Mouse (Mus musculus) hindbrain, embryonic 13.5 days (tissue): ENCODE measurements around the gene Snx27. TPM values are rescaled to one million over a fixed set of nuclear protein-coding genes. Genes with fewer than 3 reads are reported as not detected.
A peak's percentile ranks its signal among the peaks of the same experiment; 100 is the strongest.

Experiments
- ATAC-seq: fragments of 200-750 bp; cut with Nextera tagmentation; 2 replicates; pipeline ENCODE4 v1.8.0; 2017; ENCODE audit warnings: moderate TSS enrichment; ENCODE audit not compliant: low FRiP score
- H3K27ac ChIP-seq: fragments of 300-500 bp; sonication (generic); 2 replicates; pipeline ENCODE4 v1.5.1; 2015; ENCODE audit warnings: inconsistent platforms, mild to moderate bottlenecking, moderate library complexity
- H3K27me3 ChIP-seq: fragments of 300-500 bp; sonication (generic); 2 replicates; pipeline ENCODE4 v1.6.1; 2015; ENCODE audit warnings: mild to moderate bottlenecking, inconsistent platforms
- H3K36me3 ChIP-seq: fragments of 300-500 bp; sonication (generic); 2 replicates; pipeline ENCODE4 v1.6.1; 2015; ENCODE audit warnings: mild to moderate bottlenecking, inconsistent platforms
- H3K4me1 ChIP-seq: fragments of 300-500 bp; sonication (generic); replicated peaks from 2 replicates; pipeline ENCODE4 v1.6.1; 2015; ENCODE audit warnings: inconsistent platforms
- H3K4me2 ChIP-seq: fragments of 300-500 bp; sonication (generic); 2 replicates; pipeline ENCODE4 v1.6.1; 2015; ENCODE audit warnings: inconsistent platforms, mild to moderate bottlenecking, moderate library complexity
- H3K4me3 ChIP-seq: fragments of 300-500 bp; sonication (generic); 2 replicates; pipeline ENCODE4 v1.5.1; 2015; ENCODE audit warnings: mild to moderate bottlenecking, inconsistent platforms
- H3K9ac ChIP-seq: fragments of 300-500 bp; sonication (generic); 2 replicates; pipeline ENCODE4 v1.6.1; 2015; ENCODE audit warnings: mild to moderate bottlenecking, inconsistent platforms
- H3K9me3 ChIP-seq: fragments of 300-500 bp; sonication (generic); 2 replicates; pipeline ENCODE4 v1.6.1; 2016; ENCODE audit warnings: inconsistent platforms
- WGBS: fragments of 180-500 bp; shearing (Covaris S2); methylation state at CpG from one replicate; pipeline ENCODE4 v1.1.7; 2015; 5-methylcytosine and 5-hydroxymethylcytosine counted together
- polyA plus RNA-seq: library from polyadenylated mRNA; unstranded; fragments of >200 nt; fragmentation: Nextera tagmentation; extraction: Ambion mirVana; gene quantifications from 2 replicates; pipeline ENCODE4 v1.2.1, GENCODE M21; 2015

Gene Snx27
- 73.6 and 74.7 TPM in 2 replicates for polyA plus RNA-seq

DNA sequence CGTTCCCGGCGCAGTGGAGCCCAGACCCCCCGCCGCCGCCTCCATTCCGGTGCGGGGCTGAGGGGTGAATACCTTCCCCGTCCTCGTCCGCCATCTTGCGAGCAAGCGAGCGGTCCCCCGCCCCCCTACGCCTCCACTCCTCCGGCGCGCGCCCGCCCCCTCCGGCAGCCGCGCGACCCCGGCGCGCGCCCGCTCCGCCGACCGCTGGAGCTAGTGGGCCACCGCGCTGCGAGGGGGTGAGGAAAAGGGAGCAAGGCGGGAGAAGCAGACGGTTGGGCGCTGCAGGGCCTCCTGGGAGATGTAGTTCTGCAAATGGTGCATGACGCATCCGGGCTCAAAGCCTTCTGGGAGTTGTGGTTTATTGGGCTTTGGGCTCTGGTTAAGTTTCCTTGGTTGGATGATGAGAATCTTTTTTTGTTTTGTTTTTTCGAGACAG, at the start of gene Snx27:
Gene Snx27 (minus strand): TSS at position 261 of the 436 bp plus-strand sequence.
- Histone ChIP-seq H3K27ac (peak within 1 kb of the TSS; percentile 95), H3K4me3 (peak within 1 kb of the TSS; percentile 92), H3K36me3 (no peaks in the 10 kb centered on the region), H3K4me2 (peak within 1 kb of the TSS; percentile 83), H3K9ac (peak within 1 kb of the TSS; percentile 92), H3K27me3 (no peaks in the 10 kb centered on the region), H3K4me1 (peaks cover 27% of the 10 kb centered on the region), H3K9me3 (no peaks in the 10 kb centered on the region)
- ATAC-seq: peak; percentile 99
- WGBS: under 1% methylated on average over 42 of the region's 42 CpGs

DNA sequence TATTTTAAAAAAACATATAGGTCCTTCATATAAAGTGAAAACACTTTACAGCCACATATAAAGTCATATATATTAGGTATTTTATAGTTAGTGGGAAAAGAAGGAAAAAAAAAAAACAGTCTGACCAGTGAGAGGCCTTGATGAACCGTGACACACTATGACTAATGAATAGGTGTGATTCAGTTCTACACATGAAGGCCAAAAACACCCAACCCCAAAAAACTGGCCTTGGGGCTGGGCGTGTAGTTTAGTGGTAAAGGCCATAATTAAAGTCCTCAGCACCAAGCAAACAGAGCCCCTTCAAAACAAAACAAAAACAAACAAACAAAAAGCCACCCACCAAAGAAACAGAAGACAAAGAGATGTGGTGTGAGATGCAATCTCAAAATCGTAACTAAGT, 47.4 kb upstream of the Snx27 start:
- 83% methylated on average over 3 of the region's 3 CpGs for WGBS
- ATAC-seq: no peak

DNA sequence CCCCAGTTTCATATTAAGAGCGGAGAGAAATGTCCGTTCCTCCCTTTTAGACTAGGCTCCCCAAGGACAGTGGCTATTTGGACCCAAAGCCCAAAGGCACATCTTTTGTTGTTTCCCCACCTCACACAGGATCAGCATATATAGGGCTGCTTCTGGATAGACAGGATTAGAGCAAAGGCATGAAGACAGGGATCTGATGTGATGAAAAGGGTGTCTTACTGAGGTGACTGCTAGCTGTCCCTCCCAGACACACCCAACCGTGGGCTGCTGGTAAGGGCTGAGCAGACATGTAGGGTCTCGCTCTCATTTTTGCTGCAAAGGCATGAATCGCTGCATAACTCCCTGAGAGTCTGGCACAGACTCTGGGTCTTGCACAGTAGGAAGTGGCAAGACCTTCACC, 46.2 kb upstream of the Snx27 start:
- Histone ChIP-seq H3K4me2 (no peak overlapping the region), H3K9me3 (no peaks in the 10 kb centered on the region), H3K9ac (no peak overlapping the region), H3K27me3 (no peaks in the 10 kb centered on the region), H3K36me3 (no peaks in the 10 kb centered on the region), H3K4me1 (no peaks in the 10 kb centered on the region), H3K4me3 (no peak overlapping the region), H3K27ac (no peak overlapping the region)
- 93% methylated on average over 5 of the region's 5 CpGs for WGBS
- no peak for ATAC-seq

More for the DNA sequence above, 47.4 kb upstream of the Snx27 start:
- Histone ChIP-seq H3K9ac (no peak overlapping the region), H3K4me2 (no peak overlapping the region), H3K27ac (no peak overlapping the region), H3K4me1 (no peaks in the 10 kb centered on the region), H3K36me3 (no peaks in the 10 kb centered on the region), H3K27me3 (no peaks in the 10 kb centered on the region), H3K9me3 (no peaks in the 10 kb centered on the region), H3K4me3 (no peak overlapping the region)

DNA sequence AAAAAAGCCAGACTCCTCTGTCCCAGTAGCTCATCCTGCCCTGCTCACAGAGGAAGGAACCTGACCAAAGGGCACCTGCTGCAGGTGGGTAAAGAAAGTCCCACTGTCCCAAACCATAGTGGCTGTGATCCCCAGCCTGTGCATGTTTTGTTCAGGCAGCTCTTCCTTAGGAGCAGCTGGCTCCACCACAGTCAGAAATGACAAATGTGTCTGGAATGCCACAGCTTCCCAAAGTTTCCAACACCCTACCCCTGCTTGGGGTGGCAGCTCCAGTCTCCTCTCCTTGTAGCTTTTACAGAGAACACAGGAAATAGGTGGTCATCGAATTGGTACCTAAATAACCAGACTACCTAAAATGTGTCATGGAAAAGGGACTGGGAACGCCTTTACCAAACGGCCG, 41.8 kb upstream of the Snx27 start:
- ATAC-seq: no peak
- Histone ChIP-seq H3K4me1 (no peaks in the 10 kb centered on the region), H3K27me3 (no peaks in the 10 kb centered on the region), H3K4me3 (no peak overlapping the region), H3K9me3 (no peaks in the 10 kb centered on the region), H3K27ac (no peak overlapping the region), H3K36me3 (no peaks in the 10 kb centered on the region), H3K4me2 (no peak overlapping the region), H3K9ac (no peak overlapping the region)
- 90% methylated on average over 4 of the region's 4 CpGs for WGBS

DNA sequence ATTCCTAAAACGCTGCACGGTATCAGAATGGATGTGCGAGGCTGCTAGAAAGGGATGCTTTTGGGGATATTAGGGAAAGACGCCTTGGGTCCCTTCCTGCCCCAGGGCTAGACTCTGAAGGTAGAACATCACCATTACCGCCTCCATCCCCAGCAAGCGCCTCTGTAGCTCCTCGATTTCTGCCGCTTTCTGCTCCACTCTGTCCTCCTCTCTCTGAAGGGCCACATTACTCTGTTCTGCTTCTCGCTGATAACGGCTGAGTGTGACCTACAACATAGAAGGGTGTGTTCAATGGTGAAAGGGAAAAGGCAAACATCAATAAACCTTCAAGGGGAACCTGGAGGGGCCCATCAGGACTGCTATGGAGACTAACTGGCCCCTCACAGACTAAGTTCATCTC, 40.0 kb upstream of the Snx27 start:
- H3K9ac ChIP-seq: no peak overlapping the region
- no peaks in the 10 kb centered on the region for H3K9me3 ChIP-seq
- H3K4me3 ChIP-seq: no peak overlapping the region
- H3K27ac ChIP-seq: no peak overlapping the region
- 91% methylated on average over 10 of the region's 10 CpGs for WGBS
- no peaks in the 10 kb centered on the region for H3K4me1 ChIP-seq
- H3K27me3 ChIP-seq: no peaks in the 10 kb centered on the region
- no peaks in the 10 kb centered on the region for H3K36me3 ChIP-seq
- ATAC-seq: no peak
- H3K4me2 ChIP-seq: no peak overlapping the region

DNA sequence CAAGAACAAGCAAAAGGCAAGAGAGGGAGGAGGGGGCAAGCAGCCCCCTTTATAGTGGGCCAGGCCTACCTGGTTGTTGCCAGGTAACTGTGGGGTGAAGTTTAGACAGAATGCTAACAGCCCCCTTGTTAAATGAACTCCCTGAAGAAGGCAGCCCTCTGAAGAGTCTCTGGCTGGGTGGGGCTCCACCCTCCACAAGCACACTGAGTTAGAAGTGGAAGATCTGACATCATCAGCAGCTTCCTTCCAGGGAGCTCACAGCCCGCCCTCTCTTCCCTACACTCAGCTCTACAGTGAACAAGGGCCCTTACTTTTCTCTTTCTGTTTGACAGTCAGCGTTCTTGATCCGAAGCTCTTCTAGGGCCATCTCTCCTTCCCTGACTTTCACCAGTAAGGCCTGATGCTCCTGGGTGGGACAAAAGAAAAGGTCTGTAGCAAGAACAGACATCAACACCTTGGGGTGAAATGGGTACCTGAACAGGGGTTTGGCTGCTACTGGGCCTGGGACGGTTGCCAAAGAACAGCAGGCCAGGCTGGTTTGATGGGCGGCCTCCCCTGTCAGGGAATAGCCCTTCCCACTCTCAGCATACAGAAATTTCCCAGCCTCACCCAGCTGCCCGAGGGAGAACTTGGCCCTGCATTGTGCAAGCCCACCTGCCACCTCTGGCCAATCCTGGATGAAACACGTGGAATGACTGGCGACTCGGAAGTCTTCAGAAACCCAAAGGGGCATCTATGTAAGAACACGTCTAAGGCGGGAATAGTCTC, 39.4 kb upstream of the Snx27 start:
- ATAC-seq: no peak
- Histone ChIP-seq H3K27ac (no peak overlapping the region), H3K36me3 (no peaks in the 10 kb centered on the region), H3K27me3 (no peaks in the 10 kb centered on the region), H3K9ac (no peak overlapping the region), H3K9me3 (no peaks in the 10 kb centered on the region), H3K4me2 (no peak overlapping the region), H3K4me1 (no peaks in the 10 kb centered on the region), H3K4me3 (no peak overlapping the region)
- WGBS: 84% methylated on average over 11 of the region's 11 CpGs

DNA sequence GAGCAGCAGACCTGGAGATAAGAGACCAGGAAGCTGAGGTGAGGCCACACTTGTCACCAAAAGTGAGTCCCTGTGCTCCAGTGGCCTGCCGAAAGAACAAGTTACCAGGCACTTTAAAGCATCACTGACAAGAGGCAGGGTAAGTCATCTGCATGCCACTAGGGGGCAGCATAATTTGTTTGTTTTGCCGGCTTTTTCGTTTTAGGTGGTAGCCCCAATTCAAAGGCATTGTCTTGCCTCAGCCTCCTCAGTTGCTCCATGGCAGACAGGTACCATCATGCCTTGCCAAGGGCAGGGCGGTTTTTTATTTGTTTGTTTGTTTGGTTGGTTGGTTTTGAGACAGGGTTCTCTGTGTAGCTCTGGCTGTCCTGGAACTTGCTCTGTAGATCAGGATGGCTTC, 34.2 kb upstream of the Snx27 start:
- Histone ChIP-seq H3K27me3 (no peaks in the 10 kb centered on the region), H3K9me3 (no peaks in the 10 kb centered on the region), H3K27ac (no peak overlapping the region), H3K36me3 (no peaks in the 10 kb centered on the region), H3K4me1 (peaks cover 8% of the 10 kb centered on the region), H3K9ac (no peak overlapping the region), H3K4me2 (no peak overlapping the region), H3K4me3 (no peak overlapping the region)
- WGBS: 77% methylated on average over 4 of the region's 4 CpGs
- no peak for ATAC-seq

DNA sequence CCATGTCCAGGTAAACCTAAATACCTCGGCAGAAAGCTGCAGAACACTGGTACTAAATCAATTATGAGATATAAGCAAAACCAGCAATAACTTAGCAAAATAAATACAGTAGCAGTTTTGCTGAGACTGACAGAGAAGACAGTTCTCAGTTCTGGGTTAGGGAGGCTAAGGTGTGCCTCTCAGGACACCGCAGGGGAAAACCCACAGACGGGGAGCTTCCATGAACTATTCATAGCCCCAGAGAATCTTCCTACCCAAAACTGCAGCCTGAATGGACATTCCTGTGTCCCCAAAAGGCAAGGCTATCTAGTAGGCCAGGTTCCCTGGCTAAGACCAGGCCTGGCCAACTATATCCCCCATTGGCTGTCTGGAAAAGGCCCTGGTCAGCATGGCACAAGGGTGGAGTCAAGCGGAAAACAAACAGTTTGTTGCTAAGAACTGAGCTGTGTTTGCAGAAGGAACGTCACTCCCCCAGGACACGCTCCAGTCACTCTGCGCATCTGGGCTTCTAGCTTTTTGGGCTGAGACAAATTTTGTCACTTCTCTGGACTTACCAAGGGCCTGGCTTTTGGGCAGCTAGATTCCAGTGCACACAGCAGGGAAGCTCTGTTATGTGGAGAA, 30.9 kb upstream of the Snx27 start:
- Histone ChIP-seq H3K27me3 (no peaks in the 10 kb centered on the region), H3K4me3 (no peak overlapping the region), H3K4me2 (no peak overlapping the region), H3K36me3 (no peaks in the 10 kb centered on the region), H3K9ac (peak overlapping the region; percentile 29; the same call in 1 of the 2 replicates), H3K27ac (no peak overlapping the region), H3K4me1 (peaks cover 8% of the 10 kb centered on the region), H3K9me3 (no peaks in the 10 kb centered on the region)
- WGBS: 55% methylated on average over 7 of the region's 7 CpGs
- ATAC-seq: no peak

DNA sequence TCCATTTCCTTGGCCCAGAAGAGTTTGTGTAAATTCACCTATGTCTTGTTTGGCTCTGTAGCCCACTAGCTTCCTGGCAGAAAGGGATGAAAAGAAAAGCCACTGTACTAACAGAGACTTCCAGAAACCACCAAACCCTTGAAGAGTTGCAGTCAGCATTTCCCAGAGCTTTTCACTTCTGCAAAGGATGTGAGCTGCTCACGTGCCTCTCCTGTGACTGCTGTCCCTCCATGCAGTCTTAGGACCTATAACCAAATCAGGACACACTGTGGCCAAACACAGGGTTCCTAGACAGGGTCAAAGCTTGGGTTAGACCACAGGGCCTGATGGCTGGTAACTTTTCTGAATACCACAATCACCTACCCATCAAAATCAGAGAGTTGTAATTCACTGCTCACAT, 29.8 kb upstream of the Snx27 start:
- ATAC-seq: no peak
- no peak overlapping the region for H3K4me3 ChIP-seq
- H3K4me2 ChIP-seq: no peak overlapping the region
- H3K36me3 ChIP-seq: no peaks in the 10 kb centered on the region
- no peak overlapping the region for H3K9ac ChIP-seq
- no peaks in the 10 kb centered on the region for H3K9me3 ChIP-seq
- H3K27me3 ChIP-seq: no peaks in the 10 kb centered on the region
- WGBS: 85% methylated on average over 1 of the region's 1 CpGs
- no peak overlapping the region for H3K27ac ChIP-seq
- H3K4me1 ChIP-seq: peaks cover 8% of the 10 kb centered on the region

DNA sequence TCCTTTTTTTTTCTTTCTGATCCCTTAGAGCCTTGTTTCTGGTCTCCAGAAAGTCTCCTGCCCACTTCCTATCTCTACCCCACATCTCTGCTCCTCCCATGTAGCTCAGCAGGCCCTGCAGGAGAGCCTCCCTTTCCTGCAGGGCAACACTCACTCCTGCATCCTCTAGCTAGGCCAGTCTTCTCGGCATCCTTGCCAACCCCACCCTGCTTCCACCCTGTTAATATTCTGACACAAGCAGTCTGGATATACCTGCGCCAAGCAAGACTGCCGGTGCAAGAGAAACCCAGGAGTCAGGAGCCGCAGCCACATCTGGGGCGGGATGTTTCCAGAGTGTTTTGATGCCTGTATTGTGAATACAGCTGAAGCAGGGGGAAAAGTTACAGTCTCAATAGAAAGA, 29.3 kb upstream of the Snx27 start:
- ATAC-seq: no peak
- 80% methylated on average over 5 of the region's 5 CpGs for WGBS
- Histone ChIP-seq H3K9ac (no peak overlapping the region), H3K27me3 (no peaks in the 10 kb centered on the region), H3K4me1 (peaks cover 8% of the 10 kb centered on the region), H3K4me3 (no peak overlapping the region), H3K4me2 (no peak overlapping the region), H3K36me3 (no peaks in the 10 kb centered on the region), H3K27ac (0 out of 2 replicates have a peak overlapping the region, but pooled peaks have one; percentile 1), H3K9me3 (no peaks in the 10 kb centered on the region)

DNA sequence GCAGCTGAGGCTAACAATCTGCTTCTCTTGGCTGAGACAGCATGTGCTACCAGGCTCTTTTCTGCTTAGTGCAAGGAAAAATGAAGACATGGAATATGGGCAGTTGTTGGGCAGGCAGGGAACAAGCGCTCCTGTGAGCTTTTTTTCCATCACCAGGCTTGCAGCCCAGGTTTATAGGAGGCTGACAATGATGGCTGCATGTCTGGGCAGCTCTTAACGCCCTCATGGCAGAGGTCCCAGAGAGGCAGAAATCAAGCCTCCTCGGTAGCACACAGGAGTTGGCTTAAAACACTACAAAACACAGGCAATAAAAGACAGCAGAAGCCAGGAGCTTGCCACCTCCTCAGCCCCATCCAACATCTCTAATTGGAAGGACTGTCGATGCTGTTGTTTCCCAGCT, 28.8 kb upstream of the Snx27 start:
- no peaks in the 10 kb centered on the region for H3K27me3 ChIP-seq
- H3K4me1 ChIP-seq: peaks cover 8% of the 10 kb centered on the region
- no peak overlapping the region for H3K9ac ChIP-seq
- 72% methylated on average over 4 of the region's 4 CpGs for WGBS
- ATAC-seq: no peak
- no peaks in the 10 kb centered on the region for H3K36me3 ChIP-seq
- H3K27ac ChIP-seq: 0 out of 2 replicates have a peak overlapping the region, but pooled peaks have one; percentile 1
- H3K9me3 ChIP-seq: no peaks in the 10 kb centered on the region
- no peak overlapping the region for H3K4me3 ChIP-seq
- H3K4me2 ChIP-seq: no peak overlapping the region

DNA sequence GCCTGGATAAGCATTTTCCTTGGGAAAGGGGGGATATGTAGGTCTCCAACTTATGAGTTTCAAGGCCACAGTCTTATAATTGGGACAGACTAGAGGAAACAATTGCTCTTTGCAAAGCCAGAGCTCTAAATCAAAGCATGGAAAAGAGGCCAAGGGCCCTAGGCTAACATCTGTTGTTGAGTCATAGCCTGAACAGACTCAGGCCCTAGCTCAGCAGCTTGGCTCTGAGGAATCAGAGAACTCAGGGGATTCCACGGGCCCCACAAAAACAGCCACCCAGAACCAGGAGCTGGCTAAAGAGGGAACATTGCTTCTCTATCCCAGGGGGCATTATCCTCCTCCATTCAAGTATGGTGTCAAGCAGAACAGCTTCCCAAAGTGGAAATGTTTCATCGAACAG, 28.1 kb upstream of the Snx27 start:
- WGBS: 83% methylated on average over 2 of the region's 2 CpGs
- no peak overlapping the region for H3K27ac ChIP-seq

DNA sequence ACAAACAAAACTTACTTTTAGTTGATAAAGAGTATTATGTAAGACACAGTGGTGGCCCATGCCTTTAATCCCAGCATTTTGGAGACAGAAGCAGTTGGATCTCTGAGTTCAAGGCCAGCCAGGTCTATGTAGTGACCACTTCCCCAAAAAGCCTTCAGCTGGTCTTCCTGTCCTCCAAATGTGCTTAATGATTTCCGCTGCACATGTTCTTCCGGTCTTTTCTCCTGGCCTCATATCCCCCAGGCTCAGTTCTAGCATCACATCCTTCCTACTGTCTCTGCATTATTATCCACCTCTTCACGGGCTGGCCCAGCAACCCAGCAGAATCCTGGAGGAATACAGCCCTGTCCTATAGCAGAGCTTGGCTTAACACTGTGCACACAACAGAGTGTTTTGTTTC, 27.1 kb upstream of the Snx27 start:
- Histone ChIP-seq H3K27ac (no peak overlapping the region), H3K4me3 (no peak overlapping the region), H3K4me1 (peaks cover 8% of the 10 kb centered on the region), H3K27me3 (no peaks in the 10 kb centered on the region), H3K4me2 (no peak overlapping the region), H3K36me3 (no peaks in the 10 kb centered on the region), H3K9me3 (no peaks in the 10 kb centered on the region), H3K9ac (no peak overlapping the region)
- 98% methylated on average over 3 of the region's 3 CpGs for WGBS
- ATAC-seq: no peak

More for the DNA sequence above, 28.1 kb upstream of the Snx27 start:
- Histone ChIP-seq H3K9ac (no peak overlapping the region), H3K4me3 (no peak overlapping the region), H3K9me3 (no peaks in the 10 kb centered on the region), H3K27me3 (no peaks in the 10 kb centered on the region), H3K36me3 (no peaks in the 10 kb centered on the region), H3K4me1 (peaks cover 8% of the 10 kb centered on the region), H3K4me2 (no peak overlapping the region)
- ATAC-seq: no peak
